Mouse (Mus musculus): Measurements from ENCODE around the gene Tmem253. TPM values are rescaled to one million over a fixed set of nuclear protein-coding genes. Genes with fewer than 3 reads are reported as not detected.
"Not testable (repeated sequence)": the region's sequence is repeated elsewhere in the genome, so short reads cannot be mapped to it uniquely, and the experiment has no call there.

Tmem253 gene
- polyA plus RNA-seq, 1 experiment from 2014 or later = 3.4 TPM

- DNase-seq (ENCODE audit: low read depth, low spot score) (peak; percentile 63), ATAC-seq (peak; percentile 58)
- no peak for TF ChIP-seq CTCF (IDR thresholded peaks at IDR 0.05)
- in situ Hi-C loops (cut with MboI; ENCODE audit: low pct_unique_long_range_greater_than_20kb) = loop anchor here (5.0 kb wide), 1 partner anchor 113 kb away; no protein-coding TSS in a partner anchor
- H3K27me3 ChIP-seq = no peaks in the 10 kb centered on the region
- ChIA-PET POLR2A (interaction anchor here (0.7 to 1.9 kb wide), 4 partner anchors 10 to 82 kb away, joined by 3 to 8 read pairs (median 4); no protein-coding TSS in a partner anchor), CTCF (interaction anchor here (1.1 to 6.0 kb wide), 5 partner anchors 8 to 117 kb away, joined by 3 to 43 read pairs (median 6); no protein-coding TSS in a partner anchor)
Measured at GRCm38 (mm10) chr14:52020486-52021137, 5.2 kb downstream of the Tmem253 start, which contains the start of gene Zfp219. Zfp219 (minus strand) TSS chr14:52020733.

- POLR2A ChIA-PET = interaction anchor here (1.5 to 1.9 kb wide), 2 partner anchors 11 to 35 kb away, joined by 6 to 8 read pairs; no protein-coding TSS in a partner anchor
- H3K27me3 ChIP-seq = no peaks in the 10 kb centered on the region
- in situ Hi-C loops (cut with MboI; ENCODE audit: low pct_unique_long_range_greater_than_20kb) = loop anchor here (5.0 kb wide), 1 partner anchor 114 kb away; no protein-coding TSS in a partner anchor
- CTCF ChIA-PET = interaction anchor here (1.5 to 6.0 kb wide), 4 partner anchors 12 to 118 kb away, joined by 3 to 43 read pairs (median 6); no protein-coding TSS in a partner anchor
- no peak for DNase-seq (ENCODE audit: low read depth, low spot score)
- TF ChIP-seq CTCF (IDR thresholded peaks at IDR 0.05) = no peak
- no peak for ATAC-seq
Measured at GRCm38 (mm10) chr14:52021138-52021529, 5.7 kb downstream of the Tmem253 start.

- DNase-seq (ENCODE audit: low read depth, low spot score) = no peak
- no peak for ATAC-seq
- H3K27me3 ChIP-seq = no peaks in the 10 kb centered on the region
- ChIA-PET POLR2A (interaction anchor here (1.2 to 1.9 kb wide), 2 partner anchors 11 to 83 kb away, joined by 3 to 8 read pairs; no protein-coding TSS in a partner anchor), CTCF (interaction anchor here (0.6 to 6.0 kb wide), 4 partner anchors 12 to 119 kb away, joined by 3 to 43 read pairs (median 4); no protein-coding TSS in a partner anchor)
- no peak for TF ChIP-seq CTCF (IDR thresholded peaks at IDR 0.05)
- in situ Hi-C loops (cut with MboI; ENCODE audit: low pct_unique_long_range_greater_than_20kb) = loop anchor here (5.0 kb wide), 1 partner anchor 114 kb away; no protein-coding TSS in a partner anchor
Measured at GRCm38 (mm10) chr14:52021568-52022212, 6.2 kb downstream of the Tmem253 start.

- ChIA-PET CTCF (interaction anchor here (0.6 to 6.0 kb wide), 4 partner anchors 13 to 33 kb away, joined by 3 to 43 read pairs (median 4); no protein-coding TSS in a partner anchor), POLR2A (interaction anchor here (1.2 kb wide), 1 partner anchor 83 kb away, joined by 3 read pairs; no protein-coding TSS in a partner anchor)
- DNase-seq (ENCODE audit: low read depth, low spot score) = no peak
Measured at GRCm38 (mm10) chr14:52022244-52022708, 6.8 kb downstream of the Tmem253 start.

GRCm38 (mm10) chr14:52022709-52023459 is 7.4 kb downstream of the Tmem253 start:
- H3K27me3 ChIP-seq = no peaks in the 10 kb centered on the region
- ATAC-seq = peak; percentile 22
- CTCF ChIA-PET = interaction anchor here (1.0 to 6.0 kb wide), 4 partner anchors 13 to 91 kb away, joined by 3 to 43 read pairs (median 4); no protein-coding TSS in a partner anchor
- DNase-seq (ENCODE audit: low read depth, low spot score) = peak; percentile 71
- no peak for TF ChIP-seq CTCF (IDR thresholded peaks at IDR 0.05)
- POLR2A ChIA-PET = interaction anchor here (1.2 kb wide), 1 partner anchor 82 kb away, joined by 3 read pairs; no protein-coding TSS in a partner anchor
- in situ Hi-C loops (cut with MboI; ENCODE audit: low pct_unique_long_range_greater_than_20kb) = loop anchor here (5.0 kb wide), 1 partner anchor 116 kb away; no protein-coding TSS in a partner anchor

More at GRCm38 (mm10) chr14:52022244-52022708, 6.8 kb downstream of the Tmem253 start:
- no peak for TF ChIP-seq CTCF (IDR thresholded peaks at IDR 0.05)
- H3K27me3 ChIP-seq = no peaks in the 10 kb centered on the region
- in situ Hi-C loops (cut with MboI; ENCODE audit: low pct_unique_long_range_greater_than_20kb) = loop anchor here (5.0 kb wide), 1 partner anchor 115 kb away; no protein-coding TSS in a partner anchor
- no peak for ATAC-seq

- in situ Hi-C loops (cut with MboI; ENCODE audit: low pct_unique_long_range_greater_than_20kb) = loop anchor here (5.0 kb wide), 1 partner anchor 117 kb away; no protein-coding TSS in a partner anchor
- DNase-seq (ENCODE audit: low read depth, low spot score) (no peak), ATAC-seq (no peak)
- no peaks in the 10 kb centered on the region for H3K27me3 ChIP-seq
- ChIA-PET CTCF (interaction anchor here (2.4 kb wide), 1 partner anchor 12 kb away, joined by 6 read pairs; no protein-coding TSS in a partner anchor), POLR2A (no interaction called here)
- TF ChIP-seq CTCF (IDR thresholded peaks at IDR 0.05) = no peak
Measured at GRCm38 (mm10) chr14:52024133-52024532, 8.7 kb downstream of the Tmem253 start.

GRCm38 (mm10) chr14:52026342-52026741 is 10.9 kb downstream of the Tmem253 start:
- ChIA-PET POLR2A (no interaction called here), CTCF (interaction anchor here (1.3 kb wide), 1 partner anchor 25 kb away, joined by 3 read pairs; no protein-coding TSS in a partner anchor)
- H3K27me3 ChIP-seq = no peaks in the 10 kb centered on the region
- in situ Hi-C loops (cut with MboI; ENCODE audit: low pct_unique_long_range_greater_than_20kb) = no loop called here
- DNase-seq (ENCODE audit: low read depth, low spot score) (no peak), ATAC-seq (no peak)
- TF ChIP-seq CTCF (IDR thresholded peaks at IDR 0.05) = no peak

- DNase-seq (ENCODE audit: low read depth, low spot score) (no peak), ATAC-seq (no peak)
- CTCF ChIA-PET = interaction anchor here (1.0 to 1.1 kb wide), 2 partner anchors 12 to 34 kb away, joined by 3 to 6 read pairs; no protein-coding TSS in a partner anchor
- in situ Hi-C loops (cut with MboI; ENCODE audit: low pct_unique_long_range_greater_than_20kb) = no loop called here
- TF ChIP-seq CTCF (IDR thresholded peaks at IDR 0.05) = no peak
- H3K27me3 ChIP-seq = peaks cover 3% of the 10 kb centered on the region
- POLR2A ChIA-PET = no interaction called here
Measured at GRCm38 (mm10) chr14:52035926-52036325, 20.5 kb downstream of the Tmem253 start.

- no peak for ATAC-seq
- in situ Hi-C loops (cut with MboI; ENCODE audit: low pct_unique_long_range_greater_than_20kb) = no loop called here
- no peak for DNase-seq (ENCODE audit: low read depth, low spot score)
- ChIA-PET CTCF (interaction anchor here (1.1 kb wide), 1 partner anchor 19 kb away, joined by 3 read pairs; the partner anchor contains the start of gene Zfp219), POLR2A (no interaction called here)
- TF ChIP-seq CTCF (IDR thresholded peaks at IDR 0.05) = no peak
- H3K27me3 ChIP-seq = peaks cover 20% of the 10 kb centered on the region
Measured at GRCm38 (mm10) chr14:52039332-52039731, 23.9 kb downstream of the Tmem253 start.

GRCm38 (mm10) chr14:52042359-52042758 is 26.9 kb downstream of the Tmem253 start, which contains the start of gene Olfr221:
Olfr221 (minus strand) TSS chr14:52042459.
- in situ Hi-C loops (cut with MboI; ENCODE audit: low pct_unique_long_range_greater_than_20kb); CTCF ChIA-PET; POLR2A ChIA-PET; ATAC-seq; DNase-seq (ENCODE audit: low read depth, low spot score): not testable (repeated sequence)
- H3K27me3 ChIP-seq = peaks cover 20% of the 10 kb centered on the region

All from Patski (cell line).